Comparison of ENCODE assay signal across 27 mouse cellular contexts in the genomic region with DNA sequence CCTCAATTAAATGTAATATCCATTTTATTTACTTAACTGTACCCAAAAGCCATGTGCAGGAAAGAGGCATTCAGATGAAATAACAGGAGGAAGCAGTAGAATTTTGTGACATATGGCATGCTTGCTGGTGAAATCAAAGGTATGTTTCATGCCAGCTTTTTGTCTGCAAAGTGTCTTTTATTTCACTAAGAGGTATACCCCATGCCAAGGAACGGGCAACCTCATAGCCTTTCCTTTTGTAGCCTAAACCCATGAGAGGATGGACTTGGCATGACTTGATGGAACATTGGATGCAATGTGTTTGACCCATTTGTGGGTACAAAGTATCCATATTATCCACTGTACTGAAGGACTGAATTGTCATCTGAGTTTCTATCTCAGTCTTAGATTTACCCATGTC.
A peak's percentile ranks its signal among the peaks of the same experiment; 100 is the strongest.
DNase-seq lines count a peak whose midpoint lies in the region; ATAC-seq lines count a peak whose summit lies in the region.
"Had no signal": no experiment of that assay in that cellular context is flagged by ENCODE, and none has a peak within 500 bp of the region (broad histone marks: within the 10 kb centered on the region; RNA-seq: fewer than 3 reads in every experiment).

No protein-coding gene starts in this region.

- H3K9me3 ChIP-seq in midbrain, embryonic 16.5 days (replicated peaks; ENCODE audit: control insufficient read depth, low read length, poor library complexity, severe bottlenecking), result no peaks in the 10 kb centered on the region
- H3K9me3 ChIP-seq: embryonic facial prominence, embryonic 12.5 days; heart, embryonic 10.5 days; heart, embryonic 15.5 days; intestine, embryonic 15.5 days; neural tube, embryonic 12.5 days had no signal

- DNase-seq in left cerebral cortex, postnatal 4 days, result peak; percentile 1
- no peak for DNase-seq in left cerebral cortex, adult 18-20 months (ENCODE audit: low spot score in 2 of 2)
- peak; percentile 48 to 72 for DNase-seq in cerebellum, adult 18-20 months
- peak; percentile 45 to 62 for DNase-seq in cerebellum, postnatal 10 days
- DNase-seq in thymus, postnatal 0 days (ENCODE audit: low spot score), result no peak
- DNase-seq: adrenal gland, postnatal 25 days; B cell, adult 2 months; embryo, embryonic 11 days; gastrocnemius, postnatal 25 days; heart, adult 11 months; kidney, adult 2 months; kidney, postnatal 36 days; layer of hippocampus, postnatal 36 days; liver; lung, adult 2 months; thymus, postnatal 14 days had no signal

- H3K4me2 ChIP-seq in midbrain, embryonic 16.5 days (ENCODE audit: low read length), result no peak overlapping the region
- H3K4me2 ChIP-seq: embryonic facial prominence, embryonic 12.5 days; heart, embryonic 15.5 days; intestine, embryonic 15.5 days; midbrain, embryonic 11.5 days; neural tube, embryonic 12.5 days had no signal

- H3K27ac ChIP-seq in midbrain, embryonic 16.5 days (ENCODE audit: low read length), result no peak overlapping the region
- H3K27ac ChIP-seq: embryonic facial prominence, embryonic 12.5 days; heart, embryonic 10.5 days; heart, embryonic 15.5 days; intestine, embryonic 15.5 days; liver, embryonic 14.5 days; neural tube, embryonic 12.5 days had no signal

- H3K4me1 ChIP-seq in midbrain, embryonic 16.5 days (ENCODE audit: control insufficient read depth, insufficient read depth, low read length), result no peaks in the 10 kb centered on the region
- H3K4me1 ChIP-seq: embryonic facial prominence, embryonic 12.5 days; heart, embryonic 10.5 days; heart, embryonic 15.5 days; intestine, embryonic 15.5 days; neural tube, embryonic 12.5 days had no signal

- ATAC-seq in megakaryocyte progenitor cell, adult 5-6 weeks (replicated peaks; ENCODE audit: poor library complexity), result no peak
- no peak for ATAC-seq in midbrain, embryonic 16.5 days
- ATAC-seq: hindbrain, embryonic 16.5 days; intestine, embryonic 15.5 days had no signal

- WGBS in midbrain, embryonic 16.5 days, result 68% methylated on average over 1 of the region's 1 CpGs

- no peaks in the 10 kb centered on the region for H3K27me3 ChIP-seq in midbrain, embryonic 16.5 days (ENCODE audit: control insufficient read depth, insufficient read depth, low read depth, low read length)
- H3K27me3 ChIP-seq: embryonic facial prominence, embryonic 12.5 days; heart, embryonic 15.5 days; intestine, embryonic 15.5 days; neural tube, embryonic 12.5 days had no signal

- H3K9ac ChIP-seq in midbrain, embryonic 16.5 days (ENCODE audit: low read depth, low read length), result no peak overlapping the region
- H3K9ac ChIP-seq: embryonic facial prominence, embryonic 12.5 days; heart, embryonic 15.5 days; intestine, embryonic 15.5 days; liver, embryonic 14.5 days; neural tube, embryonic 12.5 days had no signal

- H3K4me3 ChIP-seq in midbrain, embryonic 16.5 days (ENCODE audit: low read depth, low read length), result no peak overlapping the region
- H3K4me3 ChIP-seq: embryonic facial prominence, embryonic 12.5 days; heart, embryonic 10.5 days; heart, embryonic 15.5 days; intestine, embryonic 15.5 days; myocyte; neural tube, embryonic 12.5 days had no signal

- no peaks in the 10 kb centered on the region for H3K36me3 ChIP-seq in midbrain, embryonic 16.5 days (ENCODE audit: control insufficient read depth, insufficient read depth, low read length)
- H3K36me3 ChIP-seq: embryonic facial prominence, embryonic 12.5 days; heart, embryonic 10.5 days; heart, embryonic 15.5 days; intestine, embryonic 15.5 days; neural tube, embryonic 12.5 days had no signal

- intact Hi-C loops in left cerebral cortex, postnatal 4 days (cut with DNase I), result no loop called here

Comparison
In these comparisons a context has a peak if more than half of its experiments do, and no peak if none do; other contexts are left out.
1. DNase-seq: peak in left cerebral cortex, postnatal 4 days (single experiment), cerebellum, adult 18-20 months (2 of 2) and cerebellum, postnatal 10 days (2 of 2); none in left cerebral cortex, adult 18-20 months (0 of 2) and thymus, postnatal 0 days (single experiment).